8 mouse cellular contexts compared by ENCODE assay signal in genomic region chr7:130264616-130265318, GRCm38 (mm10).
A peak's percentile ranks its signal among the peaks of the same experiment; 100 is the strongest.
DNase-seq lines count a peak whose midpoint lies in the region; ATAC-seq lines count a peak whose summit lies in the region.

No protein-coding gene starts in this region.

- peak overlapping the region; percentile 87 for H3K27ac ChIP-seq in forebrain, embryonic 15.5 days (replicated peaks)
- peak overlapping the region; percentile 92 for H3K27ac ChIP-seq in intestine, embryonic 14.5 days (ENCODE audit: low read depth)
- peak overlapping the region; percentile 96 for H3K27ac ChIP-seq in limb, embryonic 15.5 days
- H3K27ac ChIP-seq in midbrain, embryonic 16.5 days (ENCODE audit: low read length), result peak overlapping the region; percentile 77

- H3K36me3 ChIP-seq in forebrain, embryonic 15.5 days, result no peaks in the 10 kb centered on the region
- H3K36me3 ChIP-seq in intestine, embryonic 14.5 days (ENCODE audit: control insufficient read depth, insufficient read depth, low read length), result peaks cover 20% of the 10 kb centered on the region
- H3K36me3 ChIP-seq in limb, embryonic 15.5 days, result no peaks in the 10 kb centered on the region
- H3K36me3 ChIP-seq in midbrain, embryonic 16.5 days (ENCODE audit: control insufficient read depth, insufficient read depth, low read length), result no peaks in the 10 kb centered on the region

- no peaks in the 10 kb centered on the region for H3K9me3 ChIP-seq in forebrain, embryonic 15.5 days
- H3K9me3 ChIP-seq in intestine, embryonic 14.5 days (ENCODE audit: control insufficient read depth, low read length), result no peaks in the 10 kb centered on the region
- H3K9me3 ChIP-seq in limb, embryonic 15.5 days, result no peaks in the 10 kb centered on the region
- H3K9me3 ChIP-seq in midbrain, embryonic 16.5 days (replicated peaks; ENCODE audit: control insufficient read depth, low read length, poor library complexity, severe bottlenecking), result no peaks in the 10 kb centered on the region; the same call in 1 of the 2 replicates

- peaks cover 69% of the 10 kb centered on the region for H3K4me1 ChIP-seq in forebrain, embryonic 15.5 days
- H3K4me1 ChIP-seq in intestine, embryonic 14.5 days (replicated peaks; ENCODE audit: control insufficient read depth, insufficient read depth, low read length), result peaks cover 31% of the 10 kb centered on the region
- H3K4me1 ChIP-seq in limb, embryonic 15.5 days, result peaks cover 45% of the 10 kb centered on the region
- peaks cover 53% of the 10 kb centered on the region for H3K4me1 ChIP-seq in midbrain, embryonic 16.5 days (ENCODE audit: control insufficient read depth, insufficient read depth, low read length)

- peak; percentile 29 for ATAC-seq in forebrain, embryonic 15.5 days (replicated peaks)
- no peak; the same call in 1 of the 2 replicates for ATAC-seq in intestine, embryonic 14.5 days (replicated peaks; ENCODE audit: low FRiP score, low TSS enrichment, low read depth)
- no peak; the same call in 1 of the 2 replicates for ATAC-seq in limb, embryonic 15.5 days (ENCODE audit: insufficient number of reproducible peaks, low FRiP score, low TSS enrichment, low read depth)
- peak; percentile 16; the same call in 1 of the 2 replicates for ATAC-seq in midbrain, embryonic 16.5 days

- under 1% methylated on average over 41 of the region's 41 CpGs for WGBS in forebrain, embryonic 15.5 days
- under 1% methylated on average over 41 of the region's 41 CpGs for WGBS in intestine, embryonic 14.5 days
- WGBS in limb, embryonic 15.5 days, result under 1% methylated on average over 41 of the region's 41 CpGs
- under 1% methylated on average over 41 of the region's 41 CpGs for WGBS in midbrain, embryonic 16.5 days

- peak overlapping the region; percentile 75 for H3K4me3 ChIP-seq in forebrain, embryonic 15.5 days
- H3K4me3 ChIP-seq in intestine, embryonic 14.5 days (ENCODE audit: low read depth, low read length), result peak overlapping the region; percentile 94
- peak overlapping the region; percentile 79 for H3K4me3 ChIP-seq in limb, embryonic 15.5 days
- H3K4me3 ChIP-seq in midbrain, embryonic 16.5 days (ENCODE audit: low read depth, low read length), result peak overlapping the region; percentile 64

- H3K9ac ChIP-seq in forebrain, embryonic 15.5 days (replicated peaks), result peak overlapping the region; percentile 80
- peak overlapping the region; percentile 86 for H3K9ac ChIP-seq in intestine, embryonic 14.5 days (ENCODE audit: low read length)
- peak overlapping the region; percentile 87 for H3K9ac ChIP-seq in limb, embryonic 15.5 days
- peak overlapping the region; percentile 76 for H3K9ac ChIP-seq in midbrain, embryonic 16.5 days (ENCODE audit: low read depth, low read length)

- peak overlapping the region; percentile 85 for H3K4me2 ChIP-seq in forebrain, embryonic 15.5 days (replicated peaks)
- H3K4me2 ChIP-seq in intestine, embryonic 14.5 days (ENCODE audit: low read length), result peak overlapping the region; percentile 79
- H3K4me2 ChIP-seq in limb, embryonic 15.5 days, result peak overlapping the region; percentile 83
- peak overlapping the region; percentile 97 for H3K4me2 ChIP-seq in midbrain, embryonic 16.5 days (ENCODE audit: low read length)

- DNase-seq in ES-CJ7 (ENCODE audit: low read depth, low spot score), result peak; percentile 92
- DNase-seq in adrenal gland, adult 2 months, result peak; percentile 85
- DNase-seq in intestine, embryonic 14.5 days (ENCODE audit: low spot score), result no peak
- peak; percentile 75 for DNase-seq in urinary bladder, adult 2 months (ENCODE audit: low spot score)
- no peak for DNase-seq in MN1 (ENCODE audit: low spot score)

- H3K27me3 ChIP-seq in forebrain, embryonic 15.5 days, result no peaks in the 10 kb centered on the region
- no peaks in the 10 kb centered on the region for H3K27me3 ChIP-seq in intestine, embryonic 14.5 days (replicated peaks; ENCODE audit: control insufficient read depth, insufficient read depth, low read length)
- H3K27me3 ChIP-seq in limb, embryonic 15.5 days, result peaks cover 4% of the 10 kb centered on the region; the same call in 1 of the 2 replicates
- no peaks in the 10 kb centered on the region; the same call in 1 of the 2 replicates for H3K27me3 ChIP-seq in midbrain, embryonic 16.5 days (ENCODE audit: control insufficient read depth, insufficient read depth, low read depth, low read length)

Comparison
In these comparisons a context has a peak if more than half of its experiments do, and no peak if none do; other contexts are left out.
1. DNase-seq: peak in ES-CJ7 (single experiment), adrenal gland, adult 2 months (single experiment) and urinary bladder, adult 2 months (single experiment); none in intestine, embryonic 14.5 days (single experiment) and MN1 (single experiment).
2. ATAC-seq: peak in forebrain, embryonic 15.5 days (single experiment) and midbrain, embryonic 16.5 days (single experiment); none in intestine, embryonic 14.5 days (single experiment) and limb, embryonic 15.5 days (single experiment).
3. Peak in every context shown above with its lines, with median percentiles within 50 percentile points of each other: H3K27ac ChIP-seq, H3K4me2 ChIP-seq, H3K4me3 ChIP-seq and H3K9ac ChIP-seq.